Mouse (Mus musculus) heart, adult 18-20 months (tissue): ENCODE results near the gene Rpap3. TPM values are rescaled to one million over a fixed set of nuclear protein-coding genes. Genes with fewer than 3 reads are reported as not detected.

Experiments used
- DNase-seq, 2 experiments: peaks; one replicate each; pipeline ENCODE4 v3.0.0; 2021 to 2022; ENCODE audit warnings: mixed read lengths in 1 of 2
- total RNA-seq, 2 experiments: library from RNA; stranded (reverse); gene quantifications; 2 replicates each; pipeline ENCODE4 v1.2.3; 2021

Rpap3 gene
- total RNA-seq, 2 experiments from 2014 or later: 14.5 to 15.7 TPM

DNA sequence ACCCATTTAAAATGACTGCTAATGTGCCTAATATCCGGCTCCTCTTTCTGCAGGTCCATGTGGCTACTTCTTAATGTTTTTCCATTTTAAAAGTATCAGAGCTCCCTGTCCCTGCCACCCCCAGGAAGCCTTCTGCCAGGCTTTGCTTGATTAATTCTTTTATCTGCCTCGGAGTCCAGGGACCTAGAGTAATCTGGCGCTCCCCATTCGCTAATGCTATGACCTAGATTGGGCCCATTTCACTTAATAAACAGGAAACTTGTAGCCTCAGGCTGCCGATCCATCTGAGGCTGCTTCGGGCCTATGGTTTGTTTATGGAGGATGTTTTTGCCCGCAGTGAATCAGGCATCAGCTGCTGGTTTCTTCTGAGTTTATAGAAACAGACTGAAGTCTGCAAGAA is 59.2 kb downstream of the Rpap3 start:
- no peak for DNase-seq

DNA sequence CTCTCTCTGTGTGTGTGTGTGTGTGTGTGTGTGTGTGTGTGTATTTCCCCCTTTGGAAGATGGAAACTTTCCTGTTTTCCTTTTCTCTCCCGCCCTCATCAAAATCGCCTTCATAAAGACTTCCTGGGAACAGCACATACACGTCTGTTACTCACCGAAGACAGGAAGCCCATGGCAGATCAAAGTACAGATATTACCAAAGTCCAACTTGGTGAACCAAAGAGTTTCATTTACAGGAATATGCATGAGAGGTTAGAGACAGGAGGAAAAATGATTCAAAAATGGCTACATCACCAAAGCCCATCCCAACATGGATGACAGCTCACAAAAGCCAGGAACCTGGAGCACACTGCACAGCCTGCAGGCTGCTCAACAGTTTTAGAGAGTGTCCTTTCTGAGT is 61.6 kb downstream of the Rpap3 start:
- no peak for DNase-seq

Other genes starting within 250 kb of the Rpap3 start
- gene Endou, start 25.5 kb upstream of the Rpap3 start, total RNA-seq: 1 to 10 TPM; 1.3 to 1.8 TPM
- 10 to 100 TPM; 21.8 to 23.3 TPM for gene Rapgef3, start 62.1 kb upstream of the Rpap3 start, total RNA-seq
- 10 to 100 TPM; 57.9 to 69.7 TPM for gene Slc48a1, start 72.7 kb upstream of the Rpap3 start, total RNA-seq
- 10 to 100 TPM; 19.3 to 26.3 TPM for gene Hdac7, start 138.7 kb upstream of the Rpap3 start, total RNA-seq
- gene Vdr, start 204.8 kb upstream of the Rpap3 start, total RNA-seq: 1 to 10 TPM; 2.4 to 3.4 TPM